In the genomic region with DNA sequence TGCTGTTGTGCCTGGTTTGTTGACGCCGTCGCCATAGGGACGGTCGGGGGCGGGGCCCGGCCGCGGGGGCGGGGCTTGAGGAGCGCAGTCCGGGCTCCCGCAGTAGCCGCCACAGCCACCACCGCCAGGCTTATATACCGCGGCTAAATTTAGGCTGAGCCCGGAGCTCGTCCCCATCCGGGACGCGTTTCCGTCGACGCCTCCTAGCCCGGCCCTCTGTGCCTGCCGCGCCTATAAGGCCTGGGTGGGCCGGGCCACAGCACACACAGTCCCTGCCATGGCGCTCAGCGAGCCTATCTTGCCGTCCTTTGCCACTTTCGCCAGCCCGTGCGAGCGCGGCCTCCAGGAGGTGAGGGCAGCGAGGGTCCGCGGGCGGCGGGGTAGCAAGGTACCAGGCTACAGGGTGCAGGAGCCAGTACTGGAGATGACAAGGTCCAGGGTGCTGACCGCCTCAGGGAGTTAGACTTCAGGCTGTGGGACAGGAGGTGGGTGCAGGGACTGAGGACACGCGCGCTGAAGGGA, we compare ENCODE assay signal across 8 mouse cellular contexts. TPM values are rescaled to one million over a fixed set of nuclear protein-coding genes. Genes with fewer than 3 reads are reported as not detected.
DNase-seq lines count a peak whose midpoint lies in the region; ATAC-seq lines count a peak whose summit lies in the region.

Gene Klf2 (plus strand): TSS at position 233 of the 522 bp plus-strand sequence.

- H3K9me3 ChIP-seq in forebrain, embryonic 11.5 days (ENCODE audit: control insufficient read depth, low read length), result no peaks in the 10 kb centered on the region
- no peaks in the 10 kb centered on the region for H3K9me3 ChIP-seq in heart, embryonic 15.5 days (replicated peaks)
- H3K9me3 ChIP-seq in liver, embryonic 12.5 days (replicated peaks), result no peaks in the 10 kb centered on the region

- H3K4me1 ChIP-seq in forebrain, embryonic 11.5 days (replicated peaks; ENCODE audit: control insufficient read depth, insufficient read depth, low read length), result peaks cover 6% of the 10 kb centered on the region; the same call in 1 of the 2 replicates
- peaks cover 42% of the 10 kb centered on the region for H3K4me1 ChIP-seq in heart, embryonic 15.5 days (replicated peaks)
- peaks cover 45% of the 10 kb centered on the region for H3K4me1 ChIP-seq in liver, embryonic 12.5 days

- peak within 1 kb of the TSS; percentile 87 for H3K4me2 ChIP-seq in forebrain, embryonic 11.5 days (ENCODE audit: low read depth, low read length, severe bottlenecking)
- H3K4me2 ChIP-seq in heart, embryonic 15.5 days, result peak within 1 kb of the TSS; percentile 94
- H3K4me2 ChIP-seq in liver, embryonic 12.5 days, result peak within 1 kb of the TSS; percentile 73

- H3K27ac ChIP-seq in forebrain, embryonic 11.5 days (ENCODE audit: low read depth, low read length), result no peak within 1 kb of the TSS
- H3K27ac ChIP-seq in heart, embryonic 15.5 days, result peak within 1 kb of the TSS; percentile 88
- no peak within 1 kb of the TSS; the same call in 1 of the 2 replicates for H3K27ac ChIP-seq in liver, embryonic 12.5 days

- peak; percentile 100 for DNase-seq in CD8-positive naive resting alpha-beta T cell, adult 2 months (ENCODE audit: low read depth in 2 of 2, low spot score in 2 of 2)
- peak; percentile 82 for DNase-seq in c-Kit-positive CD71-positive TER-119-negative erythroid progenitor cells, embryonic 14.5 days (ENCODE audit: low read depth)
- peak; percentile 95 for DNase-seq in forebrain, embryonic 11.5 days (ENCODE audit: low spot score)
- peak; percentile 98 for DNase-seq in kidney, postnatal 14 days
- DNase-seq in naive thymus-derived CD4-positive, alpha-beta T cell, adult 2 months (ENCODE audit: low read depth), result peak; percentile 100
- DNase-seq in splenic B cell, adult 2 months (ENCODE audit: low read depth, low spot score), result peak; percentile 100

- peak within 1 kb of the TSS; percentile 41 for H3K4me3 ChIP-seq in forebrain, embryonic 11.5 days (ENCODE audit: low read depth, low read length)
- H3K4me3 ChIP-seq in heart, embryonic 15.5 days, result peak within 1 kb of the TSS; percentile 71
- H3K4me3 ChIP-seq in liver, embryonic 12.5 days, result peak within 1 kb of the TSS; percentile 55

- WGBS in forebrain, embryonic 11.5 days, result under 1% methylated on average over 43 of the region's 46 CpGs
- under 1% methylated on average over 46 of the region's 46 CpGs for WGBS in heart, embryonic 15.5 days
- WGBS in liver, embryonic 12.5 days (ENCODE audit: insufficient replicate concordance), result under 1% methylated on average over 46 of the region's 46 CpGs

- peak; percentile 95 for ATAC-seq in forebrain, embryonic 11.5 days (replicated peaks; ENCODE audit: low FRiP score)
- peak; percentile 97 for ATAC-seq in heart, embryonic 15.5 days (replicated peaks; ENCODE audit: insufficient number of reproducible peaks, insufficient read depth, low FRiP score, low read depth)
- peak; percentile 90 for ATAC-seq in liver, embryonic 12.5 days

- peak within 1 kb of the TSS; percentile 35; the same call in 1 of the 2 replicates for H3K9ac ChIP-seq in forebrain, embryonic 11.5 days (ENCODE audit: low read length)
- peak within 1 kb of the TSS; percentile 71 for H3K9ac ChIP-seq in heart, embryonic 15.5 days
- peak within 1 kb of the TSS; percentile 65 for H3K9ac ChIP-seq in liver, embryonic 12.5 days

- peaks cover 33% of the 10 kb centered on the region for H3K27me3 ChIP-seq in forebrain, embryonic 11.5 days (ENCODE audit: control insufficient read depth, insufficient read depth, low read length)
- H3K27me3 ChIP-seq in heart, embryonic 15.5 days, result no peaks in the 10 kb centered on the region
- peaks cover 55% of the 10 kb centered on the region for H3K27me3 ChIP-seq in liver, embryonic 12.5 days (replicated peaks)
- H3K27me3 ChIP-seq in splenic B cell, adult 2 months (ENCODE audit: control insufficient read depth, insufficient read depth, low read length, poor library complexity, severe bottlenecking), result no peaks in the 10 kb centered on the region

- H3K36me3 ChIP-seq in forebrain, embryonic 11.5 days (ENCODE audit: control insufficient read depth, insufficient read depth, low read length), result no peaks in the 10 kb centered on the region
- H3K36me3 ChIP-seq in heart, embryonic 15.5 days, result no peaks in the 10 kb centered on the region
- no peaks in the 10 kb centered on the region for H3K36me3 ChIP-seq in liver, embryonic 12.5 days
- H3K36me3 ChIP-seq in splenic B cell, adult 2 months (ENCODE audit: control insufficient read depth, insufficient read depth, low read length, poor library complexity, severe bottlenecking), result peaks cover 35% of the 10 kb centered on the region

RNA-seq across cellular contexts. Expression of gene Klf2, which starts in this region (rescaled TPM):
- 4.7 and 5.4 TPM in 2 replicates for polyA plus RNA-seq in forebrain, embryonic 11.5 days (2014; fragmentation: Nextera tagmentation; extraction: Ambion mirVana)
- polyA plus RNA-seq in heart, embryonic 15.5 days (2015; fragmentation: Nextera tagmentation; extraction: Ambion mirVana), result 18.5 and 19.5 TPM in 2 replicates
- 5.7 and 6.0 TPM in 2 replicates for polyA plus RNA-seq in liver, embryonic 12.5 days (2016; fragmentation: Nextera tagmentation; extraction: Ambion mirVana)
